Mouse (Mus musculus) bone marrow macrophage, adult 2 months (primary cell): ENCODE measurements around the gene Aldh3a2.
"Not testable (repeated sequence)": the region's sequence is repeated elsewhere in the genome, so short reads cannot be mapped to it uniquely, and the experiment has no call there.

Experiments used
- CTCF ChIP-seq: IDR thresholded peaks from 2 replicates; pipeline ENCODE4 v1.5.1; 2012; ENCODE audit warnings: low read depth, mild to moderate bottlenecking, low read length, moderate library complexity
- POLR2A ChIP-seq: IDR thresholded peaks from 2 replicates; pipeline ENCODE4 v1.6.1; 2012; ENCODE audit warnings: mild to moderate bottlenecking, low read depth, low read length, borderline replicate concordance

- not testable (repeated sequence) for TF ChIP-seq CTCF, POLR2A
Observed at GRCm38 (mm10) chr11:61192123-61192522, 75.1 kb downstream of the Aldh3a2 start.
